Mouse (Mus musculus) E14TG2a.4 (cell line): ENCODE data around the gene Meis3.

Experiments
- H3K27me3 ChIP-seq: 2 replicates; pipeline ENCODE4 v1.6.1; 2014; ENCODE audit warnings: low read length, control low read depth; ENCODE audit not compliant: insufficient read depth
- H3K36me3 ChIP-seq: 2 replicates; pipeline ENCODE4 v1.6.1; 2014; ENCODE audit warnings: low read length, control low read depth; ENCODE audit not compliant: insufficient read depth
- H3K4me1 ChIP-seq: replicated peaks from 2 replicates; pipeline ENCODE4 v1.6.1; 2014; ENCODE audit warnings: low read depth, low read length, control low read depth
- H3K4me3 ChIP-seq: replicated peaks from 2 replicates; pipeline ENCODE4 v1.5.1; 2014; ENCODE audit warnings: mild to moderate bottlenecking, low read length
- H3K9me3 ChIP-seq: 2 replicates; pipeline ENCODE4 v1.6.1; 2014; ENCODE audit warnings: low read length, control low read depth
- CTCF ChIP-seq: conservative IDR thresholded peaks from 2 replicates; pipeline ENCODE4 v1.5.1; 2014; ENCODE audit warnings: low read length
- NANOG ChIP-seq: IDR thresholded peaks from 2 replicates; pipeline ENCODE4 v1.6.1; 2014; ENCODE audit warnings: borderline replicate concordance, low read length, mixed read lengths
- POU5F1 ChIP-seq: IDR thresholded peaks from 2 replicates; pipeline ENCODE4 v1.6.1; 2014; ENCODE audit warnings: low read length, borderline replicate concordance

The Meis3 gene

DNA sequence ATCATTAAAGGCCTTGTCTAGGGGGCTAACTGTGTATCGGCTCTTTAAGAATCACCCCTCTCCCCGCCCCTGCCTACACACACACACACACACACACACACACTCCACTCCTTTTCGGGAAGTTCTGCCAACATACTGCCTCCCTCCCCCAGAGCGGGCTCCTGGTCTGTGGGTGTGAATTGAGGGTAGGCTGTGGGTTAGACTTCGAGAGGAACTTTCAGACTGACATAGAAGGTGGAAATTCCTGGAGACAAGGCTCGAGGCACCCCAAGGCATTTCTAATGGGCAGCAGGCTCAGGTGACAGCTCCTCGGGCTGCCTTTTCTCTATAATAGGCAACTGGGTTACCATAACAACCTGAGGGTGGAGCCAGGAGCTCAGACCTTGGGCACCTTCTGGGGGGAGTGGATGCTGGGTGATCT lies 42.7 kb upstream of the Meis3 start:
- TF ChIP-seq NANOG (no peak), POU5F1 (no peak)
- Histone ChIP-seq H3K9me3 (no peaks in the 10 kb centered on the region), H3K4me3 (0 out of 2 replicates have a peak overlapping the region, but pooled peaks have one; percentile 10), H3K36me3 (peaks cover 13% of the 10 kb centered on the region; the same call in 1 of the 2 replicates), H3K27me3 (peaks cover 16% of the 10 kb centered on the region), H3K4me1 (peaks cover 46% of the 10 kb centered on the region)

DNA sequence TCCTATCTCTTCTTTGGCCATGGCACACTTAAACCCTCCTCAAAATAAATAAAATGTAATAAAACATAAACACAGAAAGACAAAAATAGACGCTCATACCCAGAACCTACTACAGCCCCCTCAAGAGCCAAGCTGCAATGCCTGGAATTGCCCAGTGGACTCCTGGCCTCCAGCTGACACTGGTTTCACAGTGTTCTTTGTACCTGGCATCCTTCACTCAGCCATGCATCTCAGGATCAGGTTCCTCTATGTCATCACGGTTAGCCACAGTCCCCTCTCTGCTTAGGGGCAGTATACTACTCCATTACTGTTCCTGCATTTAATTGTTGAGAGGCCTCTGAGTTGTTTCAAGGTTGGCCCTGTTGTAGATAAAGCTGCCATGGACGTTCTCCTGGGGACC lies 42.0 kb upstream of the Meis3 start:
- TF ChIP-seq CTCF (no peak), POU5F1 (no peak), NANOG (no peak)
- no peaks in the 10 kb centered on the region for H3K9me3 ChIP-seq
- peaks cover 6% of the 10 kb centered on the region; the same call in 1 of the 2 replicates for H3K36me3 ChIP-seq
- no peak overlapping the region for H3K4me3 ChIP-seq
- peaks cover 46% of the 10 kb centered on the region for H3K4me1 ChIP-seq
- peaks cover 16% of the 10 kb centered on the region for H3K27me3 ChIP-seq

DNA sequence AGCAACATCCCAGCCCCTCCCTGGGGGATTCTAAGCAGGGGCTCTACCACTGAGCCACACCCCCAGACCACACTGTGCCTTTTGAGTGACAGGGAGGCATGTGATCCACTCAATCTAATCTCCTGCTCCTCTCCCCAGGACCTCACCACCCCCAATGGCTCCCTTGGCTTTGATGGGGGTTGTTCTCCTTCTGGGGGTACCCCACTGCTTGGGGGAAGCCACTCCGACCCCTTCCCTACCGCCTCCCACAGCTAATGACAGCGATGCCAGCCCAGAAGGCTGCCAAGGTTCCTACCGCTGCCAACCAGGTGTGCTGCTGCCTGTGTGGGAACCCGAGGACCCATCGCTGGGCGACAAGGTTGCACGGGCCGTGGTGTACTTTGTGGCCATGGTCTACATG lies 41.2 kb upstream of the Meis3 start:
- Histone ChIP-seq H3K36me3 (peaks cover 6% of the 10 kb centered on the region; the same call in 1 of the 2 replicates), H3K4me3 (no peak overlapping the region), H3K27me3 (peaks cover 20% of the 10 kb centered on the region), H3K4me1 (peaks cover 43% of the 10 kb centered on the region), H3K9me3 (no peaks in the 10 kb centered on the region)
- TF ChIP-seq NANOG (no peak), CTCF (no peak), POU5F1 (no peak)

DNA sequence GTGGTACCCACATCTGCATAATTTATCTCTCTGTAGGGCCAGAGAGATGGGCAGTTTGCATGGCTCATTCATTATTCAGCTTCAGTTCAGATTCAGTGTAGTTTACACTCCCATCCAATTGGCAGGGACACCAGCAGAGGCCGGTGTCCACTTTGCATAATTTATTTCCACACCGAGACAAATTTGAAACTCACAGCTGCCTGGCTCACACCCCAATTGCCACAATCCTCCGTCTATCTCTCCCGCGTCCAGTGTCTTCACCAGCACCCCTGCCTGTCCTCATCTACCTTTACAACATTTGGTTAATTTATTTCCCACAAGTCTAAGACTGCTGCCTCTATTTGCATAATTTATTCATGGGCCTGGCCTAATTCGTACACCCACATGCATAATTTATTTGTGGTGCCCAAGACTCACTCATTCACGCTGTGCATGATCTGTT lies 39.9 kb upstream of the Meis3 start:
- TF ChIP-seq POU5F1 (no peak), CTCF (no peak), NANOG (no peak)

DNA sequence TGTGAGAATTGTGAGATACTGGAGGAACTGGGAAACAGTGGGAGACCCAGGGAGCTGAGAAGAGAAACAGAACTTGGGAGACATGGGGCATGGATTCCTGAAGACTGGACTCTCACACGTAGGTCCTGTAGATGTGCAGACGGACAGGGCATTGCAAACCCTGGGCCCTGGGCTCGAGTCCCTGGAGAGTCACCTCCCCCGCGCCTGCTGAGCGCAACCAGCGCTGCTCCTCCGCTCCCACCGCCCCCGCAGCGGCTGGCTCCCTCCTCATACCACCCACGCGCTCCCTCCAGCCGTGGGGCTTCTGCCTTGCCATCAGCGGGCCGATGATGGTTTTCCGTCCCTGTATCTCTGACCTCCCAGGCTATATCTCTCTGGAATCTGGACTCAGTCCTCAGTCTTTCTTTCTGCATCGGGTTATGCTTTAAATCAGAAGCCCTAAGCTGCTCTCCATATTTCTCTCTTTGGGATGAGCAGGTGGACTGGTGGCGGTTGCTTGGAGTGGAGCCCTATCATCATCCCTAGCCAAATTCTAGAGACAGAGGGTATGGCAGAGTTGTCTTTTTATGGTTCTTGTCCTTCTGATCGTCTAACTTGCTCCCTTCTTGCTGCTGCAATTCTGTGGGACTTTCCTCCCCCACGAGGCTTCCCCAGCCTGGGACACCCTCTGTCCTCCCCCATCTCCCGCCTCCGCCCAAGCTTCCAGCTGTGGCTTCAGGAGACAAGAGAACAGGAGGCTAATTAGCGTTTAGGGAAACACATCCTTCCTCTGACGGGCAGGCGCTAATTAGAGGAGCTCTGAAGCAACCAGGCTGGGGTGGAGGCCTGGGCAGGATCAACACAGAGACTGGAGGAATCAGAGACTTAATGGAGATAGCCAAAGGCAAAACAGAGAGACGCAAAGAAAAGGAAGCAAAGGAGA lies 28.1 kb upstream of the Meis3 start:
- H3K9me3 ChIP-seq: no peaks in the 10 kb centered on the region
- no peaks in the 10 kb centered on the region for H3K36me3 ChIP-seq
- peaks cover 35% of the 10 kb centered on the region for H3K27me3 ChIP-seq
- peaks cover 40% of the 10 kb centered on the region for H3K4me1 ChIP-seq
- no peak overlapping the region for H3K4me3 ChIP-seq
- TF ChIP-seq NANOG (no peak), CTCF (no peak), POU5F1 (no peak)

More for the DNA sequence above, 39.9 kb upstream of the Meis3 start:
- H3K27me3 ChIP-seq: peaks cover 20% of the 10 kb centered on the region
- H3K36me3 ChIP-seq: peaks cover 6% of the 10 kb centered on the region; the same call in 1 of the 2 replicates
- H3K9me3 ChIP-seq: no peaks in the 10 kb centered on the region
- peaks cover 36% of the 10 kb centered on the region for H3K4me1 ChIP-seq
- no peak overlapping the region for H3K4me3 ChIP-seq

DNA sequence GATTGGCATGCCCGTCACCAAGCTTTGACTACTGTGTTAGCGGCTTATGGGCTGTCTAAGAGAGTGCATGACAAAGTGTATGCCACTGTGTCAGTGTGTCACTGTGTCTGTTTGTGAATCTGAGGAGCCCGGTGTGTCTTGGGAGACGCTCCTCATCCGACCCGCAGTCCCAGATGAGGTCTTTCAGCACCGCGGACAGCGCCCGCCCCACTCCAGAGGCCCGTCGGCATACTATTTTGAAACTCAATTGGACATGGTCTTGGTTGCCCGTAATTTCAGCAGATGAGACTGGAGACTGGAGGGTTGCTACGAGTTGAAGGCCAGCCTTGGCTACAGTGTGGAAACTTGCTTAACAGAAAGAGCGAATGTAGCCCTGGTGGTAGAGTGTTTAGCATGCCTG lies 27.2 kb upstream of the Meis3 start:
- Histone ChIP-seq H3K36me3 (no peaks in the 10 kb centered on the region), H3K4me3 (no peak overlapping the region), H3K9me3 (no peaks in the 10 kb centered on the region), H3K4me1 (peaks cover 40% of the 10 kb centered on the region), H3K27me3 (peaks cover 35% of the 10 kb centered on the region)
- no peak for TF ChIP-seq POU5F1
- no peak for TF ChIP-seq NANOG
- no peak for TF ChIP-seq CTCF

DNA sequence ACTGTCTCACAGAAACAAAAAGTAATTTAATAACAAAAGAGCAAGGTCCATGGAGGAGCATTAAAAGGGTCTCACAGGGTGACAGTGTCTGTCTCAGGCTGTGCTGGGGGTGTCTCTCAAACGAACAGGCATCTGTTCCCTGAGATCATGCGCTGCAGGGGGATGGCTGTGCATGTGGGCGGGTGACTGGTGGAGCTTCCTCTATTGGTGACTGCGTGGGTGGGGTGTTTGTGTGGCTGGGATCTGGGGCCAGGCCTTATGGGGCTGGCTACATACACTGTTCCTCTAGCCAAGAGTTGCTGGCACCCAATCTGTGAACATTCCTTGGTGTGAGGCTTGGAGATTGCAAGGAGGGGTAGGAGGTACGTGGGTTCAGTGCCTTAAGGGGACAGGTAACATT lies 25.6 kb upstream of the Meis3 start:
- H3K36me3 ChIP-seq: no peaks in the 10 kb centered on the region
- no peaks in the 10 kb centered on the region for H3K9me3 ChIP-seq
- H3K27me3 ChIP-seq: peaks cover 35% of the 10 kb centered on the region
- H3K4me1 ChIP-seq: peaks cover 40% of the 10 kb centered on the region
- H3K4me3 ChIP-seq: no peak overlapping the region
- no peak for TF ChIP-seq NANOG
- no peak for TF ChIP-seq POU5F1
- TF ChIP-seq CTCF: no peak

DNA sequence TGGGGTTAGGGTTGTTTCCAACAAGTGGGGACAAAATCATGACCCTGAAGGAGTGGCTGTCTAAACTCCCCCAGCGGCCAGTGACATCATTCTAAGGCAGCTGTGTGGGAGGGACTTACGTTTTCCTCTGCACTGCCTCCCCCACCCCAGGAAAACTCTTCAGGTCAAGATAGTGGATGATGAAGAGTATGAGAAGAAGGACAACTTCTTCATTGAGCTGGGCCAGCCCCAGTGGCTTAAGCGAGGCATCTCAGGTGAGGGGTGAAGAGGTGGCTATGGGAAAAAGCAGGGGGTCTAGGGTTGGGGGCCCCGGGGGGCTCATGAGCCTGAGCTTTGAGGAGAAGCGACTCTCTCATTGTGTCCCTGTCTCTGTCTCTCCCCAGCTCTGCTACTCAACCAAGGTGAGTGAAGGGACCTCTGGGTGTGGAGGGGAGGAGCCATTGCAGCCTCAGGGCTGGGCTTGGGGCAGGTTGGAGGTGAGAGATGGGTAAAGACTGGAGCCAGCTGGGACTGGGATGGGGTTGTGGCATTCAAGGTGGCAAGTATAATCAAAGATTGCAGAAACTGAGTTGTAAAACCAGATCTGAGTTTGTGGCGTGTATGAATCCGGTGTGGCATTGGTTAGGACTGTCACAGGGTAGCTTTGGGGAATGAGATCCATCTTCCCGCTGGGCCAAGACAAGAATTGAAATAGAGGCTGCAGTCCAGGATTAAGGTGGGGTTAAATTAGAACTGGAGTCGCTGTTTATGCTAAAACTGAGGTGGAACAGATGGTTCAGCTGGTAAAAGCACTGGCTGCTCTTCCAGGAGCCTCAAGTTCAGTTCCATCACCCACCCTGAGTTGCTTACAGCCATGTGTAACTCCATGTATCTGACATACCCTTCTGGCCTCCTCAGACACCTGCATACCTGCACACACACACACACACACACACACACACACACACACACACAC lies 24.4 kb upstream of the Meis3 start:
- H3K36me3 ChIP-seq: no peaks in the 10 kb centered on the region
- peaks cover 30% of the 10 kb centered on the region for H3K4me1 ChIP-seq
- TF ChIP-seq POU5F1 (no peak), NANOG (no peak), CTCF (no peak)
- no peak overlapping the region for H3K4me3 ChIP-seq
- H3K9me3 ChIP-seq: no peaks in the 10 kb centered on the region
- peaks cover 24% of the 10 kb centered on the region for H3K27me3 ChIP-seq
